Mouse (Mus musculus): ENCODE measurements around the gene Spesp1. TPM values are rescaled to one million over a fixed set of nuclear protein-coding genes. Genes with fewer than 3 reads are reported as not detected.

Spesp1 gene
- not detected in 2 replicates for total RNA-seq (2014; fragmentation: Nextera tagmentation)
- total RNA-seq (2017) = not detected in 2 replicates

- ATAC-seq (replicated peaks; ENCODE audit: low FRiP score, low TSS enrichment, poor library complexity, severe bottlenecking) = no peak
Measured at GRCm38 (mm10) chr9:62281991-62282390, at the start of gene Spesp1. Spesp1 (minus strand) TSS chr9:62282208.

- no peak for ATAC-seq (replicated peaks; ENCODE audit: low FRiP score, low TSS enrichment, poor library complexity, severe bottlenecking)
Measured at GRCm38 (mm10) chr9:62325965-62326364, 44.0 kb upstream of the Spesp1 start.

GRCm38 (mm10) chr9:62323816-62324215 is 41.8 kb upstream of the Spesp1 start:
- no peak for ATAC-seq (replicated peaks; ENCODE audit: low FRiP score, low TSS enrichment, poor library complexity, severe bottlenecking)

GRCm38 (mm10) chr9:62318729-62319128 is 36.7 kb upstream of the Spesp1 start:
- no peak for ATAC-seq (replicated peaks; ENCODE audit: low FRiP score, low TSS enrichment, poor library complexity, severe bottlenecking)

- ATAC-seq (replicated peaks; ENCODE audit: low FRiP score, low TSS enrichment, poor library complexity, severe bottlenecking) = no peak
Measured at GRCm38 (mm10) chr9:62315556-62315955, 33.5 kb upstream of the Spesp1 start.

GRCm38 (mm10) chr9:62296891-62297290 is 14.9 kb upstream of the Spesp1 start:
- ATAC-seq (replicated peaks; ENCODE audit: low FRiP score, low TSS enrichment, poor library complexity, severe bottlenecking) = no peak

- ATAC-seq (replicated peaks; ENCODE audit: low FRiP score, low TSS enrichment, poor library complexity, severe bottlenecking) = peak; percentile 65; the same call in 1 of the 2 replicates
Measured at GRCm38 (mm10) chr9:62295006-62295698, 13.1 kb upstream of the Spesp1 start.

GRCm38 (mm10) chr9:62287633-62288025 is 5.6 kb upstream of the Spesp1 start:
- no peak for ATAC-seq (replicated peaks; ENCODE audit: low FRiP score, low TSS enrichment, poor library complexity, severe bottlenecking)

- ATAC-seq (replicated peaks; ENCODE audit: low FRiP score, low TSS enrichment, poor library complexity, severe bottlenecking) = 0 out of 2 replicates have a peak, but pooled peaks have one; percentile 50
Measured at GRCm38 (mm10) chr9:62286967-62287632, 5.1 kb upstream of the Spesp1 start.

GRCm38 (mm10) chr9:62284266-62284665 is 2.3 kb upstream of the Spesp1 start:
- ATAC-seq (replicated peaks; ENCODE audit: low FRiP score, low TSS enrichment, poor library complexity, severe bottlenecking) = no peak

GRCm38 (mm10) chr9:62276899-62277298 is 5.1 kb downstream of the Spesp1 start:
- ATAC-seq (replicated peaks; ENCODE audit: low FRiP score, low TSS enrichment, poor library complexity, severe bottlenecking) = no peak

- no peak for ATAC-seq (replicated peaks; ENCODE audit: low FRiP score, low TSS enrichment, poor library complexity, severe bottlenecking)
Measured at GRCm38 (mm10) chr9:62270775-62271399, 11.1 kb downstream of the Spesp1 start.

- no peak for ATAC-seq (replicated peaks; ENCODE audit: low FRiP score, low TSS enrichment, poor library complexity, severe bottlenecking)
Measured at GRCm38 (mm10) chr9:62269161-62269560, 12.8 kb downstream of the Spesp1 start.

GRCm38 (mm10) chr9:62265278-62265677 is 16.7 kb downstream of the Spesp1 start:
- peak; percentile 99 for ATAC-seq (replicated peaks; ENCODE audit: low FRiP score, low TSS enrichment, poor library complexity, severe bottlenecking)

GRCm38 (mm10) chr9:62263652-62264051 is 18.4 kb downstream of the Spesp1 start:
- no peak for ATAC-seq (replicated peaks; ENCODE audit: low FRiP score, low TSS enrichment, poor library complexity, severe bottlenecking)

- no peak for ATAC-seq (replicated peaks; ENCODE audit: low FRiP score, low TSS enrichment, poor library complexity, severe bottlenecking)
Measured at GRCm38 (mm10) chr9:62261406-62261805, 20.6 kb downstream of the Spesp1 start.

GRCm38 (mm10) chr9:62261006-62261405 is 21.0 kb downstream of the Spesp1 start:
- ATAC-seq (replicated peaks; ENCODE audit: low FRiP score, low TSS enrichment, poor library complexity, severe bottlenecking) = peak; percentile 44

GRCm38 (mm10) chr9:62258005-62258404 is 24.0 kb downstream of the Spesp1 start:
- no peak for ATAC-seq (replicated peaks; ENCODE audit: low FRiP score, low TSS enrichment, poor library complexity, severe bottlenecking)

- no peak for ATAC-seq (replicated peaks; ENCODE audit: low FRiP score, low TSS enrichment, poor library complexity, severe bottlenecking)
Measured at GRCm38 (mm10) chr9:62255896-62256576, 26.0 kb downstream of the Spesp1 start.
